Mouse (Mus musculus) granulocyte monocyte progenitor cell, adult 5-6 weeks (primary cell): ENCODE measurements around the gene Gm11562. TPM values are rescaled to one million over a fixed set of nuclear protein-coding genes. Genes with fewer than 3 reads are reported as not detected.
"Not testable (repeated sequence)": the region's sequence is repeated elsewhere in the genome, so short reads cannot be mapped to it uniquely, and the experiment has no call there.

Source experiments
- ATAC-seq: replicated peaks from 2 replicates; pipeline ENCODE4 v1.8.0; 2016; ENCODE audit warnings: mild to moderate bottlenecking, moderate TSS enrichment, inconsistent platforms; ENCODE audit not compliant: poor library complexity, severe bottlenecking
- total RNA-seq, 2 experiments: library from RNA; stranded (forward) in 1 of 2; stranded (reverse) in 1 of 2; fragments of 200-712, 200-1000 nt in 1 of 2; fragments of >200 nt in 1 of 2; fragmentation: Nextera tagmentation in 1 of 2; gene quantifications; 2 replicates each; pipeline ENCODE4 v1.2.3; 2014 to 2017

Gene Gm11562
- not detected in 2 replicates for total RNA-seq (2014; fragmentation: Nextera tagmentation)
- not detected in 2 replicates for total RNA-seq (2017)

DNA sequence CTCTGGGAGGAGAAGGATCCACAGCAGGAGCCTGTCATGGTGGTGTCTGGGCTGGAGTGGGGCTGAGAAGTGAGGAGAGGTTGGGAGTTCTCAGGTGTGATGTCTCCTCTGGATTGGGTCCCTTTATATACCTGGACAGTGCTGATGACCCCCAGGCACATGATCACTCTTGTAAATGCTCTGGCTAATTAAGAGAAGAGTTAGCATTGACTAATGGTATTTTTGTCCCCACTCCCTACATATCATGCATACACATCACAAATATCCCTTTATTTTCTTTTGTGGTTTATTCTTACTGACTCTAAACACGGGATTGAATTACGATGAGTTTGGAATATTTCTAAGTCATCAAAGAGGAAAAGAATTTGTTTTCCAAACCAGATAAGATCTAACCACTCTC is at the start of gene Gm11562:
Gene Gm11562 (minus strand): TSS at position 101 of the 400 bp plus-strand sequence.
- ATAC-seq = no peak

- ATAC-seq = no peak
Measured at GRCm38 (mm10) chr11:99665860-99666259, 45.6 kb upstream of the Gm11562 start, which contains the start of gene Krtap4-6. Krtap4-6 (minus strand) TSS chr11:99665960.

GRCm38 (mm10) chr11:99662802-99663201 is 42.6 kb upstream of the Gm11562 start:
- ATAC-seq = no peak

- no peak for ATAC-seq
Measured at GRCm38 (mm10) chr11:99659256-99659655, 39.0 kb upstream of the Gm11562 start.

GRCm38 (mm10) chr11:99658467-99659010 is 38.3 kb upstream of the Gm11562 start, which contains the start of gene Gm11563:
Gm11563 (minus strand) TSS chr11:99658960.
- ATAC-seq = not testable (repeated sequence)

- ATAC-seq = no peak
Measured at GRCm38 (mm10) chr11:99657051-99657450, 36.8 kb upstream of the Gm11562 start.

- no peak for ATAC-seq
Measured at GRCm38 (mm10) chr11:99650136-99650535, 29.9 kb upstream of the Gm11562 start, which contains the start of gene Gm11555. Gm11555 (minus strand) TSS chr11:99650236.

GRCm38 (mm10) chr11:99646444-99646843 is 26.2 kb upstream of the Gm11562 start:
- no peak for ATAC-seq

GRCm38 (mm10) chr11:99644351-99644750 is 24.1 kb upstream of the Gm11562 start:
- no peak for ATAC-seq

- ATAC-seq = not testable (repeated sequence)
Measured at GRCm38 (mm10) chr11:99643635-99644139, 23.5 kb upstream of the Gm11562 start, which contains the start of gene Krtap4-7. Krtap4-7 (minus strand) TSS chr11:99644089.

DNA sequence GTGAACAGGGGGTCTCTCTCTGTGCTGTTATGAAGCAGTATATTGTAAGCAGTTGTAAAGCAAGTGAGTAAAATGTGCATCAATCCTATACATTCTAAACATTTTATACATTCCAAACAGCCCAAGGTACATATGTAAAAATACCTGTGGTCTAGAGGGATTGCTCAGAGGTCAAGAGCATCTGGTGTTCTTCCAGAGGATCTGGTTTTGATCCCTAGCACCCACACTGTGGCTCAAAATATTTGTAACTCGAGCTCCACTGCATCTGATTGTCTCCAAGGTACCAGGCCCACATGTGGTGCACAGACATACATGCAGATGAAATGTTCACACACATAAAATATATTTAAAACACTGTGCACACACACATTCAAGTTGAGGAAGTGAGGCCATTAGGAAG is 20.7 kb upstream of the Gm11562 start:
- no peak for ATAC-seq

DNA sequence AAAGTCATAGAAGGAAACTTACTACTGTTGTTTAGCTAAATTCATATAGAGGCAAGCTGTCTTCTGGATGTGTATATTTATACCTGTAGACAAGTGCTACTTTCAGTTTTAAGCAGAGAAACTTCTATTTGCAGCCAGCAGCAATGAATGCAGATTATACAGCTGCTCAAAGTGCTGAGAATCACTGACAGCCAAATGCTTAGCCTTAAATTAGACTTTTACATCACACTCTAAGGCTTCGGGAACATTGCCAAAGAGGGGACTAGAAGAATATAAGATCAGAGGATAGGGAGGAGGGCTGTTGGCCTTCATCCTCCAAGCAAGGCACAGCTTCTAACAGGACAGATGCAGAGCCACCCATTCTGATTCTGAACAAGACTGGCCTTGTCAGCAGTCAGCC is 16.9 kb upstream of the Gm11562 start:
- ATAC-seq = no peak

DNA sequence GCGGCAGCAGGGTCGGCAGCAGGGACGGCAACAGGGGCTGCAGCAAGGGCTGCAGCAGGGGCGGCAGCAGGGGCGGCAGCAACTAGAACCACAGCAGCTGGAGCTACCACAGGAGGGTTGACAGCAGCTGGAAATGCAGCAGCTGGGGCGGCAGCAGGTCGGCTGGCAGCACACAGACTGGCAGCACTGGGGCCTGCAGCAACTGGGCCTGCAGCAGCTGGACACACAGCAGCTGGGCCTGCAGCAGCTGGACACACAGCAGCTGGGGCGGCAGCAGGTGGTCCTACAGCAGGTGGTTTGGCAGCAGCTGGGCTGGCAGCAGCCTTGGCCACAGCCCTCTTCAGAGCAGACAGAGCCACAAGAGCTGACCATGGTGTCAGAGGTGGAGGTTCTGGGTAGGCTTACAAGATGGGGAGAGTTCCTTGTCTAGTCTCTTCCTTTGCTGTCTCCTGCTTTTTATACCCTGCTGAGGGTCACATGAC is 14.5 kb upstream of the Gm11562 start, which contains the start of gene Krtap4-2:
Gene Krtap4-2 (minus strand): TSS at position 432 of the 482 bp plus-strand sequence.
- ATAC-seq = no peak

DNA sequence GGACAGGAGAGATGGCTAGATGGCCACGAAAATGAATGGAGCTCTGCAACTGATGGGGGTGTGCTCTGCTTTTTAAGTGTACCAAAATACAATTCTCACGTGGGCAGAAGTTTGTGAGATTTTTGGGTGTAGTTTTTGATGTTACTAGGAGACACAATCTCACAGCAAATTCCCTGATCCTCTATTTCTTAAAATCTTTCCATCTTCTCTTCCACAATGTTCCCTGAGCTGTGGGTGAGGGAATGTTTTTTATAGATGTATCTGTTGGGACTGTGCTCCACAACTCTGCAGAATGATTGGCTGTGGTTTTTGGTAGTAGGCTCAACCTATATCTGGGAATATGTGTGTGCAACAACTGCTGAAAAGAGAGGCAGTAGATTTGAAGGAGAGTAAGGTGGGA is 13.1 kb upstream of the Gm11562 start:
- ATAC-seq = no peak

GRCm38 (mm10) chr11:99630890-99631289 is 10.7 kb upstream of the Gm11562 start:
- ATAC-seq = no peak

DNA sequence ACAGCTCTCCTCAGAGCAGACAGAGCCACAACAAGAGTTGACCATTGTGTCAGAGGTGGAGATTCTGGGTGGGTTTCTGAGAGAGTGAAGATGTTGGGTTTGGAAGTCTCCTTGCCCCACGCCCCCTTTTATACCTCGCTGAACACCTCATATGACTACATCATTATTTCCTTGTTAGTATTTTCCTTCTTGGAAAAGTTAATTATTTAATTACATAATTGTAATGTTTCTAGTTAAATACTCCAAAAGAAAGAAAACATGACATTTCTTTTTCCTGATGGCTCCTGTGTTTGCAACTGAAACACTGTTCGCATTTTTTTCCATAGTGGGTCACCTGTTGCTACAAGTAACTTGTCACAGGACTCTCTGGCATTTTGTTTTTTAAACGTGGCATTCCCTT is 7.9 kb upstream of the Gm11562 start, which contains the start of gene Krtap4-1:
Gene Krtap4-1 (minus strand): TSS at position 101 of the 400 bp plus-strand sequence.
- ATAC-seq = no peak

DNA sequence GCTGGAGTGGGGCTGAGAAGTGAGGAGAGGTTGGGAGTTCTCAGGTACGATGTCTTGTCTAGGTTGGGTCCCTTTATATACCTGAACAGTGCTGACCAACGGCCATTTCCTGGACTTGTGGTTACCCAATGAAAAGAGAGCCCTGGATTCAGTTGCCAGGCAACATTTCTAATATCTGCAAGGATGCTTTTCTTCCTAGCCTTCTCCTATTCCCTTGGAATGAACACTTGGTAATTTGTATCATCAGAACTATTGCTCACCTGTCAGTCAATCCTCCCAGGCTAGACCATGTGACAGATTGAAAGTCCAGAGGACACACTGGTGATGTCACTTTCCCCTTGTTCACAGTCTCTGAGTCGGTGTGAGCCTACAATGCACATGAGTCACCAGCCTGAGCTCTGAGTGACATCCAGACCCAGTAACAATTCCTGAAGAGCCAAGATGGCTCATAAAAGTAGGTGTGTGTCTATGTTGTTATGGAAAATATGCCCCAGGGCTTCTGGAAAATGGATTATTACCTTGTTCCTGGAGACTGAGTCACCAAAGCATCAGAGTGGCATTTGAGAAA is 5.4 kb downstream of the Gm11562 start, which contains the start of gene Krtap2-4:
Gene Krtap2-4 (minus strand): TSS at position 51 of the 568 bp plus-strand sequence.
- no peak for ATAC-seq

- not testable (repeated sequence) for ATAC-seq
Measured at GRCm38 (mm10) chr11:99610089-99610488, 10.1 kb downstream of the Gm11562 start, which contains the start of gene Gm11937. Gm11937 (minus strand) TSS chr11:99610189.

GRCm38 (mm10) chr11:99609126-99609525 is 11.1 kb downstream of the Gm11562 start:
- ATAC-seq = no peak

DNA sequence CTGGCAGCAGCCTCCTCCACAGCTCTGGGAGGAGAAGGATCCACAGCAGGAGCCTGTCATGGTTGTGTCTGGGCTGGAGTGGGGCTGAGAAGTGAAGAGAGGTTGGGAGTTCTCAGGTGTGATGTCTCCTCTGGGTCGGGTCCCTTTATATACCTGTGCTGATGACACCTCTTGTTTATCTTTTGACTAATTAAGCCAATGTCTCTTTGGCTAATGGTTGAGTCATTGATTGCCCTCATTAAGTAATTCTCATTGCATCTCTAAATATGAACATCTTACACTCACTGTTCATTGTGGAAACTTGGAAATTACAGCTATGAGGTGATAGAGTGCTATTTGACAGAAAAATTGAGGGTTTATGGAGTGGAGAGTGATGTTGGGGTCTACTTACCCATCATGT is 17.0 kb downstream of the Gm11562 start, which contains the start of gene Gm11938:
Gene Gm11938 (minus strand): TSS at position 101 of the 400 bp plus-strand sequence.
- ATAC-seq = not testable (repeated sequence)

- ATAC-seq = not testable (repeated sequence)
Measured at GRCm38 (mm10) chr11:99597742-99598141, 22.5 kb downstream of the Gm11562 start, which contains the start of gene Krtap9-3. Krtap9-3 (minus strand) TSS chr11:99598105.
